Mouse (Mus musculus) inflammation-experienced regulatory T-cells, adult 6 months (primary cell): ENCODE data around the gene Cmtm8. TPM values are rescaled to one million over a fixed set of nuclear protein-coding genes. Genes with fewer than 3 reads are reported as not detected.
A peak's percentile ranks its signal among the peaks of the same experiment; 100 is the strongest.

ENCODE experiments used
- ATAC-seq: one replicate; pipeline ENCODE4 v1.8.0; 2017
- polyA plus RNA-seq, 3 experiments: library from polyadenylated mRNA; unstranded; fragments of 100-300 nt; shearing (Covaris generic); gene quantifications; one replicate each; pipeline ENCODE4 v1.2.1; 2017

Gene Cmtm8
- polyA plus RNA-seq, 3 experiments from 2014 or later = not detected

DNA sequence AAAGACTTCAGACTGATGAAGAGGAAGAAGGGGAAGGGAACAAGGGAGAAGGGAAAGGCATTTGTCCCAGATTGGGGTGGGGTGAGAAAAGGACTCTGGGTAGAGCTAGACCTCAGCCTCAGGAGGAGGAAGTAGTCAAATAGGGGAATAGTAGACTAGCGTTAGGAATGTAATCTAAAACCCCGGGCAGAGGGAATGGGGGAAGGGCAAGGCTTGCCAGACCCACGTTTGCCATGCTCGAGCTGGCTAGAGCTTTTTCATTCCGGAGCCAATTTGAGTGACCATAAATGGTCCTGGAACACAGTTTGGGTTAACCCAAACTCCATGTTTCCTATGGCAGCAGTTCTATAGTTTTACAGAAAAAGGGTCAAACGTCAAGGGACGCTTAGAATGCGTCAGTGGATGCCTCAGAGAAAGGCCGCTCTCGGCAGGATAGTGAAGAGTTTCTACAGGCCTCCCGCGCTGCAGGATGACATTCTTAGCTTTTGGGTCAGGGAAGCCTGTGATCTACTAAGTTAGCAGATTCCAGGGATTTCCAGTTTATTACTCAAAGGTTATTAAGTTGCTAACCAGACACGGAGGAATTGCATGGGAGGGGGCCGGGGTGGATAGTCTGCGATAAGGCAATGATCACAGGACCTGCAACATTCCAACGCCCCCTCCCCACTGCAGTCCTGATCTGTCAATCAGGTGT lies 58.4 kb downstream of the Cmtm8 start:
- ATAC-seq = no peak

DNA sequence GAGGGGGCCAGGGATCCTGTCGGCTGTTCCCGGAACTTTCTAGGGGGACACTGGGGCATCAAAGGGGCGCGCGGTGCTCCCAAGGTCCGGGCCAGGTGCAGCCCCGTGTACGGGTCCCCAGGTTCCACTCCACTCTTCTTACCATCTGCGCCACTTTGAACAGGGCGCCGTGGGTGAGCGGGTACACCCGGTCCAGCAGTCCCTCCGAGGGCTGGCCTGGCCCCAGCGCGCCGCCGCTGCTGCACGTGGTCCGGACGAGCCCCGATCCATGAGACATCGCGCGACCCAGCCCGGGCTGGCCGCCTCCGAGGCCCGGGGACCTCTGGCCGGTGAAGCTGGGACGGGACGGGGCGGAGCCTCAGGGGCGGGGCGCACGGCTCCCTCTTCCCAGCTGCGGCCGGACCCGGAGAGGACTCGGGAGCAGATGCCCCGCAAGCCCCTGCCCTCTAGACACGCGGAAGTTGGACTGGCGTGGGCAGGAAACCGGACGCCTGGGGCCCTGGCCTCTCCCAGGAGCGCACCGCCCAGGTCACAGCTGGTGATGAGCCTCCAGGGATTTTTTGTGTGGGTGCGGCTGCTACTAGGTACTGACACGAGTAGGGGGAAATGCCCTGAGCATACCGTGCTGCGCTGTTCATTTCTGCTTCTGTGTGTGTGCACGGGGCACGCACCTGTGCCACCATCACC lies 62.3 kb downstream of the Cmtm8 start, which contains the start of gene Cmtm7:
Cmtm7 (minus strand) TSS at position 331 of the 687 bp plus-strand sequence.
- peak; percentile 72 for ATAC-seq

DNA sequence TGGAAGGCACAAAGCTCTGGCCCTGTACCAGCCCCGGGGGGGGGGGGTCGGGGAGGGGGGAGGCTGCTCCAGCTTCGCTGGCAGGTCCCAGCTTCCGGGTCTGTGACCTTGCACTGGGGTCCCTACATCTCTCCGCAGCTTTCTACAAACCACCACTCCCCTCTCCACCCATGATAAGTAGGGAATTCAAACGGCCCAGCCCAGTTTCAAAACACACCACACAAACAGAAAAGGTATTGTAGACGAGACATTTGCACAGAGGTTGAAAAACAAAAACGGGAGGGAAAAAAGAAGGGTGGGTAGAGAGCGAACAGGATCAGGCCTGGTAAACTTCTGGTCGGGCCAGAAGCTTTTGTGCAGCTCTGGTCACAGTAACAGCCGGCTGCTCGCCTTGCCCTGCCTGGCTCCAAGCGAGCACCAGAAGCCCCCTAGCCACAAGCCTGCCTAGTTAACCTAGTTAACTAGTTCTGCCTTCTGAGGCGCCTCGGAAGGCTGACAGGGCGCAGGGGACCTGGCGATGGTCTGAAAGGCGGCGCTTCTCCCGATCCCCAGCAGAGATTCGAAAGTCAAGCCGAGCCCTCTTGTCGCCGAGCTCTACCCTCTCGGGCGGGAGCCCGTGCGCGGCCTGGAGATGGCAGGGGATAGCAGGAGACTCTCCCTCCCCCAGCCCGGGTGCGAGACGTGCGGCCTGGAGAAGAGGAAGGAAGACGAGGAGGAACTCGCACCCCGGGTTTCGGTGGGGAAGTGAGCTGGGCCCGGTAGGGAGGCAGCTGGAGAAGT lies 63.0 kb downstream of the Cmtm8 start:
- peak; percentile 26 for ATAC-seq

DNA sequence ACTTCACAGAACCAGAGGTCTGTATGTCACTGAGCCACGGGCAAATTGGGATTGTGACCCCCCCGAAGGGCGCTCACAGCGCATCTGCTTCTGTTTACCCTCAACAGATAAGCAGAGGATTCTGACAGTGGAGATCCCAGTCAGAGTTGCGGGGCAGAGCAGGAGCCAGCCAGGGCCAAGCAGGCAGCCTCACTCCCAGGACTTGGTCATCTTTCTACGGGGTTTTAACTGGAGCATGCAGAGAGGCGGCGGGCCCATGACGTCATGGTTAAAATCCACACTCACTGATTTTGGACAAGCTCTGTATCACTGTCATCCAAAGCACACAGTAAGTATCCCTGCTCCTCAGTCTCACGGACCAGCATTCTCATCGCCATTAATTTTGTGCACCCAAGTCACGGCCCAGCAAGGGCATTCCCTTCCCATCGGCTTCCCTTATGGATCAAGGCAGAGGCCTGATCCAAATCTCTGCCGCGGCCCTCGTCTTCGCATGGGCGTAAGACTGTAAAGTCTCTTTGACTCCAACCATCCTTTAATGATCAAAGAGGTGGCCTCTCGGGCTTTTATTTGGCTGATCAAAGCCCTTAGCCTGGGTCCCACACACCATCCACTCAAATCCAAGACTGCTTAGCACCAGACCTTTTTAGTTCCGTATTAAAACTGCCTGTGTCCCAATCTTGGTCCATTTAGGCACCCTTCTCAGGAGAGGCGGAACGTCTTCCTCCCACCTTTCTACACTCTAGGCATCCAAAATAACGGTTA lies 63.8 kb downstream of the Cmtm8 start:
- ATAC-seq = no peak

DNA sequence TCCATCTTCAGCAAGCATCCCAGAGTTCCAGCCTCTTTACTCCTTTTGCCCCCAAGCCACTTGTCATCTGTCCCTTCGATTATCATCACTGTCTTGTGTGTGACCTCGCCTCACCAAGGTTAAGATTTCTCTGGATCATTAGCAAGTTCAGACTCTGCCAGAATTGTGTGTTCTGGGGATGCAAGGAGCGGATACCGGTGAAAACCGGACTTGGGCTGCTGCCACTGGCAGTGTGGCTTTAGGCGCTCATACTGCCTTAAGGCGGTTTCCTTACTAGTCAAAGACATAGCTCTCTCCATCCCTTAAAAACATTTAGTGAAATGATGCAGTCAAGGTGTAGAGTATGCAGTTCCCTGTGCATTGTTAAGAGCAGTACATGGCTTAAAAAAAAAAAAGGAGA lies 65.1 kb downstream of the Cmtm8 start:
- no peak for ATAC-seq

DNA sequence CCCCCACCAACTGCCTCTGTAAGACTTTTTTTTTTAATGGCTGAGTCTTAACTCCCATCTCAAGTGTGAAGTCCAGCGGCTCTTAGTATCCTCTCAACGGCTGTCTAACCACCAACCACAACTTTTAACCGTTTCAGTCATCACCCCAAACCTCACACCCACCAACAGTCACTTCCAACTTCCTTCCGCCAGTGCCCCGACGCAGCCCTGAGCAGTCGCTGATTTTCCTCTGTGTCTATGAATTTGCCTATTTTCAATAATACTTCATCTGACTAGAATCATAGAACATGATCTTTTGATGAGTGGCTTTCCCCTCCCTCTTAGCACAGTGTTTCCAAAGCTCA lies 65.9 kb downstream of the Cmtm8 start:
- peak; percentile 51 for ATAC-seq

DNA sequence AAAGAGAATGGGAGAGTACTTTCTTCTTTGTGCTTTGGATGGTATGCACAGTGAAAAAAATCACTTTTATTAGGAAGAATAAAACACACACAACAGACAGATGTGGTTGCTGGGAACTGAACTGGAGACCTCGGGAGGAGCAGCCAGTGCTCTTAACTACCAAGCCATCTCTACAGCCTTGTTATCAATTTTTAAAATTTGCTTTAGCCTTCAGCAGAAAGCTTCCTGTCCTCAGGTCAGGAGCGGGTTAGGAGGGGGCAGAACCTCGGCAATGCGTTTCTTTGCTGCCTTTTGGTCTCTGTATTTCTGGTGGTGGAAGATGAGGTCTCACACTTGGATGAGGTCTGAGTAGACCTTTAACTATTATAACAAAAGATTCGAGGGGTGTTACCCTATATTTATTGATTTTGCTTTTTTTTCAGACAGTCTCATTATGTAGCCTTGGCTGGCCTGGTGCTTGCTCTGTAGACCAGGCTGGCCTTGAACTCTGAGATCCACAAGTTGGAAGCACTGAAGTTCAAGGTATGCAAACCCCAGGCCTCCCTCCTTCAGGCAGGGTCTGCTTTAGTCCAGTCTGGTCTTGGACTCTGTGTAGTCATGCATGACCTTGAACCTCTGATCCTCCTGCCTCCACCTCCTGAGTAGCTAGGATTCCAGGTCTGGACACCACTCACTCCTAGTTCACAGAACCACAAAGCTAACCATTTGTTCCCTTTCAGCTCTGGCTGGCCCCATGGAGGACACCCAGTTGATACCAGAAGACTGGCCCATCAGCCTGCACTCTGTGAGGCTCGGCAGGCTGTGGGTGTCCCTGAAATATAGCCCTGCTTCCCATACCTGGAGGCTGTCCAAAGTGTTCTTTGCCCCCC lies 66.5 kb downstream of the Cmtm8 start:
- no peak for ATAC-seq

DNA sequence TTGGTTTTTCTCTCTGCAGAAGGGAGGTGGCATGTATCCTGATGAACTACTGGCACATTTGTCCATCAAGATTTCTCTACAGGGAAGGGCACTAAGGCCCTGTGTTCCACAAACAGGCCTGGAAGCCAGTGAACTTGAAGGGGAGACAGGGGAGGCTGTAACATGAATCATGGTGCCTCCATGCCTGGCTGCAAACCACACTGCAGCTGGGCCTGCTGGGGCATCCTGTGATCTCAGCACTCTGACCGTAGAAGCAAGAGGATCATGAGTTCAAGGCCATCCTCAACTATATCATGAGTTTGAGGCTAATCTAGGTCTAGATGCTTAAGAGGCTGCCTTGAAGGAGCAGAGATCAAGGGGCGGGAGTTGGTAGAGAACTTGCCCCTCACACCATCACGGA lies 67.6 kb downstream of the Cmtm8 start:
- ATAC-seq = no peak

DNA sequence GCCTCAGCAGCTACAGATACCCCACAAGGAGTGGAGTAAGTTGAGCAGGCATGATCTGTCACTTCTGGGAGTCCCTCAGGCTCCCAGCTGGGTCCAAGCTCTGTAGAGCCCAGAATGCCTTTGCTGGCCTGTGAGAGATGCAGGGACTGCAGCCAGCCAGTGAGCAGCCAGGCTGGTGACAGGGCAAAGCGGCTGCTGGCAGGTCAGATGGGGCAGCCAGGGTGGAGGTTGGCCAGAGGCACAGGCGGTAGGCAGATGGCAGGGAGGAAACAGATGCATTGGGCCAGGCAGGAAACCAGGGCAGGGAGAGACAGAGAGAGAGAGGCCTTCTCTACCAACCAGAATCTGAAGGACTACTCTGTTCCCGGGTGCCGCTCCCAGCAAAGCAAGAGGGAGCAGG lies 68.7 kb downstream of the Cmtm8 start:
- no peak for ATAC-seq

DNA sequence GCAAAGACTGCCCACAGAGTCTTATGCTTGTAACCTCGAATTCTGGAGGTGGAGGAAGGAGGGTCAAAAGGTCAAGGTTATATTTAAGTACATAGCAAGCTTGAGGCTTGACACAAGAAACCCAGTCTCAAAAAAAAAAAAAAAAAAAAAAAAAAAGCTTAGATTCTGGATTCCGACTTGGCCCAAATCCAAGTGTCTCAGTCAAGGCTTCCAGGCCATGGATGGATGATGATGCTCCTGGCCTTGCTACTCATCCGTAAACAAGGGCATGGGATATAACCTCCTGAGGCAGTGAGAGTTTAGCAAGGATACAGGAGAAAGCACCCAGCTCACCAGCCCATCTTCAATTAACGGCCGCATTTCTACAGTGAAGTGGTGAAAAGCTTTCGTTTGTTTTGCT lies 69.3 kb downstream of the Cmtm8 start:
- ATAC-seq = no peak

DNA sequence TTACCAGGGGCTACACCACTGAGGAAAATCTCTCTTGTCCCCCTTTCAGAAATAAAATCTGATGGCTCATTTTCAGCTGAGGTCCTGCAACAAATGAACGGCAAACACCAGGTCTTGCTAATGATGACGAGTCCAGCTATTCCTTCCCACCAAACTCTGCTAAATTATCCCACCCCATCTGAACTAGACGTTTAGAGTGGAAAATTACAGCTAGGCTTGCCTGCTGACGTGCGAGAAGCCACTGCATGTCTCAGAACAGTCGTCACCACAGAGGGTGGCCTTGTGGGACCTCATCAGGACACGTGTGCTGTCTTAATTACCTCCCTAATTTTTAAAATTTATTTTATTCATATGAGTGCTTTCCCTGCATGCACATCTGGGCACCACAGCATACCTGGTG lies 72.4 kb downstream of the Cmtm8 start:
- ATAC-seq = no peak

DNA sequence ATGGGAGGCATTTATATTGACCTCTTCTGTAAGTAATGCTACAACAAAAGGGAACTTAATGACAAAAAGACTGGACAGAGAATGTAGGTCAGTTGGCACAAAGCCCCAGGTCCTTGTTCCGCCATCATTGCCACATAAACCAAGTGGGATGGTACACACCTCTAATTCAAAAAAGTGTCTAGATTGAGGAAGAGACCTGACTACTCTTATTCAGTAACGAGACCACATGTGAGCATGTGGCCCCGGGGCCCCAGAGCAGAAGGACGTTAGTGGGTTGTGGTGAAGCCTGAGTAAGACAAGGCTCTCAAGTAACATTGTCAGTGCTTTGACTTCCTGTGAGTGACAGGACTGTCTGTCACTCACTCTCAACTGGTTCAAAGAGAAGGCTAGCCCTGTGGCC lies 73.7 kb downstream of the Cmtm8 start:
- ATAC-seq = peak; percentile 82

DNA sequence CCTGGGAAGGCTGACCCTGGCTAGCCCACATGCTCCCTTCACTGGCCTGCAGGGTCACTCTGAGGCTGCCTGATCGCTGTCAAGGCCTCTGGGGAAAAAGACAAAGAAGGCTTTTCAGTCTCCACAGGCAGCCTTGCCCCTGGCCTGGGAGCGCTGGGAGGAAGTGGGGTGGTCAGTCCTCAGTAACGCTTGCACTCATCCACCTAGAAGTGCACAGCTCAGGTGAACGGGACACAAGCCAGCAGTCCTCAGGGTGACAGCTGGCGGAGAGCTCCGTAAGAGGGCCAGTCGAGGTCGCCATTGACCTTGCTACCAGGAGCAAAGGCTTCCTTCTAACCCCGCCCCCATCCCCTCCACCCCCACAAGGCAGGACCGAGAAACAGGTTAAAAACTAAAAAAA lies 75.9 kb downstream of the Cmtm8 start:
- ATAC-seq = no peak

DNA sequence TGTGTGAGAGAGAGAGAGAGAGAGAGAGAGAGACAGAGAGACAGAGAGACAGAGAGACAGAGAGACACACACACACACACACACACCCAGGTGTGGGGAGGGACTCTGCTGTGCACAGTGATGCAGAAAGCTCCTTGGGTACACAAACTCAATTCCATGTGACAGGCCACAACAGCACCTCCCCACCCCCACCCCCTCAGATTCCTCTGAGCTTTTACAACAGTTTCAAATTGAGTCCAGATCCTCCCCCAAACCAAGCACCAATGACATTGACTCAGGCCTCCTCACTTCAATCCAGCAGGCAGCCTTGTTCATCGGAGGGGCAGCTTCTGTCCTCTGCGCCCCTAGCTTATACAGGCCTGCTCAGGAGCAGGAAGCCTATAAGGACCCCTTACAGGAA lies 76.4 kb downstream of the Cmtm8 start:
- no peak for ATAC-seq

DNA sequence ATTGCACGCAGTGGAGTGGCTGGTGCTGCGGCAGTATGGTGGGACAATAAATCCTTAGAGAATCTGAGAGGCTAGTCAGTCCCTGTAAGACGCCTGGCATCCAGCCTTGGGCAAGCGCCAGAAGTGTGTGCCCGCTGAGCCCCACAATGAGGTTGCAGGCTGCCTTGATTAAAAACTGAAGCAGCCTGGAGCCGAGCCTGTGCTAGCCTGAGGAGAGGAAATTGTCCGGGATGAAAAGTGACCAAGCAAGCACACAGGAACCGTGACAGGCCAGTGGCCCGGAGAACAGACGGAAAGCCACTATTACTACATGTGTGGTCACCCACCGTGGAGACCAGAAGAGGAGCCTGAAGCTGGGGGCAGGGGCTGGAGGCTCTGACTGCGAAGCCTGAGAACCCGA lies 76.9 kb downstream of the Cmtm8 start:
- no peak for ATAC-seq

DNA sequence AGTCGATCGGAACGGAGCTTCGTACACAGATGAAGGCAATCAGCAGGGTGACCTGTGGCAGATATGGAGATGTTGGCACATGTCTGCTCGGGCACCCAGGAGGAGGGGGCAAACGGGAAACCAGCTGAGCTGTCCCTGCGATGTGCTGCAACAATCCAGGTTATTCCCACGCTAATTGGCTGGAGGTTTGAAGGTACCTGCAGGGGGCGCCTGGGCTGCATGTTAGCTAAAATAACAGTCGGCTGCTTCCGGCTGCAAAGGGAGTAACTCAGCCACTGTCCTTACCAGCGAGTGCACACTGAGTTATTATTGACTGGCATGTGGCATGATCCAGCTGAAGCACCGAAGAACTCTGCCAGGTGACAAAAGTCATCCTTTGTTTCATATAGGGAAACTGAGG lies 80.6 kb downstream of the Cmtm8 start:
- no peak for ATAC-seq

DNA sequence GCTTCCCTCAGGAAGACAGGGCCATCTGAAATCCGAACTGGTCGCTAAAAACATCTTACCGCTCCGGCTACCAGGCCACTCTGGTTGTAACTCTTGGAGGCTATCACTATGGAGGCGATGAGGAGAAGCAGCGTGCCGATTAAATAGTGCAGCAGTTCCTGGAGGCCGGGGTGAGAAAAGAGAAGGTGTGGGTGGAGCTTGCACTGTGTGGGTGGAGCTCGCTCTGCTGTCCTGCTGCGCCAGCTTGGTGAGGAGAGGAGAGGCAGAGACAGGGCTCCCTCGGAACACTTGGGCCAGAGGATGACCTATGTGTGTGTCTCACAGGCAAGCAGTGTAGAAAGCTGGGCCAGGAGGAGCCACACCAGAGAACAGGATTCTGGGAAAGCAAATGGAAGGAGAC lies 82.1 kb downstream of the Cmtm8 start:
- no peak for ATAC-seq

DNA sequence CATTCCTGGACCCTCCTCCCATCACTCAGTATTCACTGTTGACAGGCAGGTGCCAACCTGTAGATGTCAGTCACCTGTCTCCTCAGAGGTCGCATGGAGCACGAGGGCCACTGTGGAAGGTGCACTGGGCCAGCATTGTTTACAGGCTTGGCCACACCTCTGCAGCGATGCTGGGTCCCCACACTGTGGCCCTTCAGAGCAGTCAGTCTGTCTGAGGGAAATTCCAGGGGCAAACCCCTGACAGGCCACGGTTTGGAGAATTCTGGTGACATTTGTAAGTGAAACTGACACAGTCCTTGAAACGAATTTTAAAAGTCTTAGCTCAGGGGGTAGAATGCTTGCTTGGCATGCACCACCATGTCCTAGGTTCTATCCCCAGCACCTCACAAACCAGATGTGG lies 83.6 kb downstream of the Cmtm8 start:
- ATAC-seq = peak; percentile 42

DNA sequence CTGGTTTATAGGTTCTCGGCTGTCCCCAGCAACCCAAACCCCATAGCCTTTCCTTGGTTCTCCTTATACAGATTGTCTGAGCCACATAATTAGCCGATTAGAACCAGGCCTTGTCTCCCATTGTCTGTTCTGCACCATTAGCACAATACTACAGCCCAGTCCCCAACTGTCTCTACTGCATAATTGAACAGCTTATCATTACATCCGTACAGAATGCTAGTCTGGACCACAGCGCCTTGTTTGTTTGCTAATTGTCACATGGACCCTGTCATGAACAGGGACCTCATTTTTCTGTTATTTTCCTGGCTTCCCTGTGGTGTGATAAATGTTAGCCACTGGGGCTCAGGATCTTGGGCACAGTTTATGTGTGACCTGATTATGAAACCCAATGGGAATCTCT lies 84.1 kb downstream of the Cmtm8 start:
- no peak for ATAC-seq

DNA sequence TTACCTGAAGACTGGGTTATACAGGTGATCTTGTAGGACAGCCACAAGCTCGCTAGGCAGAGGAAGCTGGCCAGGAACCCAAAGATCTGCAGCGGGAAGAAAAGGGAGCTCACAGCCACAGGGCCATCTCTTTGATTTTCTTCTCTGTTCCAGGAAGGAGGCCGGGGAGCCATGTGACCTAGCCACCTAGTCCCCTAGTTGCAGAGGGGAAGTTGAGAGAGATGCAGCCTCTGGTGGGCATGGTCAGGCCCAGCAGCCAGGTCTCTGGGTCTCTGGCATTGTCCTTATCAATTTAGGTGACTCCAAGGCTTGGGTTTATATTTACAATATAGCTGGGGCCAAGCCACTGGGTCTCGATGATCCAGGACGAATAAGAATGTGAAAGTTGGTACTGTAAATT lies 85.2 kb downstream of the Cmtm8 start:
- no peak for ATAC-seq

DNA sequence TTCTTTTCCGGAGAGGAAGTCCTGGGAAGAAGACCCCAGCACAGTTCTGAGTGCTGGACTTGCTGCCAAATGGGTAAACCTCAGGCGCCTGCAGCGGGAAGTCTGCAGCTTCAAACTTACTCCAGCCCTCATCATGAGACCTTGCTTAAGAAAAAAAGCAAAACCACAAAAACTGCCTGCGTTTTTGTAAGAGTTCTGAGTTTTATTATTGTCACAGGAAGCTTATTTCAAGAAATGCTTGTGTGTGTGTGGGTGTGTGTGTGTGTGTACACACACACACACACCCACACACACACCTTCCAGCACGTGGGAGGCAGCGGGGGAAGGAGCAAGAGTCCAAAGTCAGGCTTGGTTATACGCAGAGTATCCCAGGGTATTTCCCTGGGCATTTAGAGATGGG lies 85.7 kb downstream of the Cmtm8 start:
- peak; percentile 58 for ATAC-seq

DNA sequence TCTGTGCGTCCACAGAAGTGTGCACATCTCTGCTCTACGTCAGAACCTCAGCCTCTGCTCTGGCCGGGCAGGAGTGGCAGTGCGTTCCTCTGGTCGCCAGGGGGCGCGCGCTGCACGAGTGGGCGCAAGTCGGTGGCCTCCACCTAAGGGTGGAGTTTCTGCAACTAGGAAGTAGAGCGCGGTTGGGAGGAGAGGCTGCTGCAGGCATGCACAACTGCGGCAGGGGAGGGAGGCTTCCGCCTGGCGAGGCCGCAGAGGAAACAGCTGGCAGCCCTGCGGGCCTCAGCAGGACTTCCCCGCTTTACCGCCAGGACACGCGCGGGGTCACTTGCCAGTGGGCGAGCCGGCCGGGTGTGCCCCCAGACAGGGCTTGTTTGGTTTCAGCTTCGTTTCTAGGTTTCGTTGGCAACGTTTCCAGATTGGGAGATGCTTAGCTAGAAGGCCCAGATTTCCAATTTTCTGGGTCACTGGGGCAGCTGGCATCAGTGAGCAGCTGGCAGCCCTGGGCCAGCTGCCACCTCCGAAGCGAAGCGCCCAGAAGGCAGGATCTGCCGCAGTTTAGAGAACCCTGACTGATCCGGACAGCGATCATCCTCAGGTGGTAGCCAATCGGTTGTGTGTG lies 91.0 kb downstream of the Cmtm8 start:
- peak; percentile 92 for ATAC-seq
